Mouse (Mus musculus): ENCODE results near the gene Kif26b. TPM values are rescaled to one million over a fixed set of nuclear protein-coding genes. Genes with fewer than 3 reads are reported as not detected.

Gene Kif26b
- polyA plus RNA-seq, 1 experiment from 2014 or later = 0.44 TPM

DNA sequence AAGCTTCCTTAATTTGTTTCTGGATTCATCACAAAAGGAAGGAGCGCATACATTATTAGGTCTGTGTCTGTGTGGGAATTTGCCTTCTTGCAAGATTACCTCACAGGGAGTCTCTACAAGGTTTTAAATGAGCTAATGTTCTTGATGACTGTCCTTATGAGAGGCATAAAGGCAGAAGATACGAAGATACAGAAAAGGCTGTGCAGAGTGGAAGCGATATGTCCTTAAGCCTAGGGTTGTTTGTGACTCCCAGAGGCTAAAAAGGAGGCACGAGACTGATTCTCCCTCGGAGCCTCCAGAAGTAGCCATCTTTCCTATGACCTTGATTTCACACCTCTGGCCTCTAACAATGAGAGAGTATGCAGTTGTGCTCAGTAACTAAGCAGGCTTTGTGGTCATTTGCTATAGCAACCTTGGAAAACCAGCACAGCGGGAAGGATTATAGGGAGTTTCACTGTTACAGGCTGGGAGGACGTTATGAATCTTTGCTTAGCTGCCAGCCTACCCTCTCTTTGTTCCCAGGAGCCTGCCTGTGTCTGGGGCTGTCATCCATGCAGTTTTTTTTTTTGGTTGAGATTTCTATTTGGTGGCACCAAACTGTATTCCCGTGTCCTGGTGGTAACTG is 80.3 kb downstream of the Kif26b start:
- Histone ChIP-seq H3K4me1 (ENCODE audit: insufficient read depth, low read depth, low read length) (no peaks in the 10 kb centered on the region), H3K9ac (replicated peaks; ENCODE audit: low read depth) (no peak overlapping the region), H3K36me3 (ENCODE audit: insufficient read depth, low read length) (no peaks in the 10 kb centered on the region), H3K27ac (ENCODE audit: low read length) (no peak overlapping the region), H3K27me3 (replicated peaks; ENCODE audit: insufficient read depth, low read length) (no peaks in the 10 kb centered on the region), H3K9me3 (ENCODE audit: low read length) (no peaks in the 10 kb centered on the region), H3K4me3 (ENCODE audit: low read depth, low read length) (no peak overlapping the region), H3K4me2 (replicated peaks; ENCODE audit: low read depth, low read length) (no peak overlapping the region)
- 77% methylated on average over 8 of the region's 8 CpGs for WGBS
- DNase-seq (ENCODE audit: low spot score) (no peak), ATAC-seq (no peak)
- TF ChIP-seq CTCF (IDR thresholded peaks at IDR 0.05) (no peak), EP300 (IDR thresholded peaks at IDR 0.05) (no peak)

- H3K4me1 ChIP-seq (ENCODE audit: insufficient read depth, low read depth, low read length) = no peaks in the 10 kb centered on the region
- DNase-seq (ENCODE audit: low spot score) = no peak
- 80% methylated on average over 15 of the region's 15 CpGs for WGBS
- no peak overlapping the region for H3K27ac ChIP-seq (ENCODE audit: low read length)
- ATAC-seq = no peak
- no peak overlapping the region for H3K4me3 ChIP-seq (ENCODE audit: low read depth, low read length)
- TF ChIP-seq EP300 (IDR thresholded peaks at IDR 0.05) (no peak), CTCF (IDR thresholded peaks at IDR 0.05) (no peak)
- no peak overlapping the region for H3K4me2 ChIP-seq (replicated peaks; ENCODE audit: low read depth, low read length)
- H3K9ac ChIP-seq (replicated peaks; ENCODE audit: low read depth) = no peak overlapping the region
- H3K9me3 ChIP-seq (ENCODE audit: low read length) = no peaks in the 10 kb centered on the region
- H3K36me3 ChIP-seq (ENCODE audit: insufficient read depth, low read length) = no peaks in the 10 kb centered on the region
- H3K27me3 ChIP-seq (replicated peaks; ENCODE audit: insufficient read depth, low read length) = no peaks in the 10 kb centered on the region
Measured at GRCm38 (mm10) chr1:178611512-178611911, 82.6 kb downstream of the Kif26b start.

- 76% methylated on average over 2 of the region's 2 CpGs for whole genome bisulfite sequencing
- TF ChIP-seq EP300 (IDR thresholded peaks at IDR 0.05) = no peak
- TF ChIP-seq CTCF (IDR thresholded peaks at IDR 0.05) = no peak
- no peak overlapping the region for H3K27ac ChIP-seq (ENCODE audit: low read length)
- H3K9me3 ChIP-seq (ENCODE audit: low read length) = no peaks in the 10 kb centered on the region
- H3K36me3 ChIP-seq (ENCODE audit: insufficient read depth, low read length) = no peaks in the 10 kb centered on the region
- no peaks in the 10 kb centered on the region for H3K4me1 ChIP-seq (ENCODE audit: insufficient read depth, low read depth, low read length)
- no peak for DNase-seq (ENCODE audit: low spot score)
- H3K9ac ChIP-seq (replicated peaks; ENCODE audit: low read depth) = no peak overlapping the region
- no peak overlapping the region for H3K4me3 ChIP-seq (ENCODE audit: low read depth, low read length)
- no peak overlapping the region for H3K4me2 ChIP-seq (replicated peaks; ENCODE audit: low read depth, low read length)
- no peak for ATAC-seq
- H3K27me3 ChIP-seq (replicated peaks; ENCODE audit: insufficient read depth, low read length) = no peaks in the 10 kb centered on the region
Measured at GRCm38 (mm10) chr1:178621301-178621700, 92.4 kb downstream of the Kif26b start.

DNA sequence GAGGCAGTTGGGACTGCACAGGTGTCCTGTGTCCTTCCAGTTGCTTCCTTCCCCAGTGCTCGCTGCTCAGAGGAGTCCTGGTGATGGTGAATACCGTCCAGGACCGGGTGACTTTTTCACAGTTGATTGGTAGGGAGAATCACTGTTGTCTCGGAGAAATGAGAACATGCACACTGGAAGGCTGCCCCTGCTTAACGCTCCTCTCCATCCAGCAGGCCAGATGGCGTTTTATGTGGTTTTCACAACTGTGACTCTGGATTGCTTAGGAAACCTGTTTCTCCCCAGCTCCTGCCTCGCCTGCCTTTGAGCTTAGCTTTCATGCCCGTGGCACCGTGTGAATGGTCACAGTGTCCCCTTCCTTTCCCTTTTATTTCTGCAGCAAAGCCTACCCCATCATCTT is 95.0 kb downstream of the Kif26b start:
- Histone ChIP-seq H3K4me1 (ENCODE audit: insufficient read depth, low read depth, low read length) (no peaks in the 10 kb centered on the region), H3K9ac (replicated peaks; ENCODE audit: low read depth) (no peak overlapping the region)
- 76% methylated on average over 9 of the region's 9 CpGs for WGBS

DNA sequence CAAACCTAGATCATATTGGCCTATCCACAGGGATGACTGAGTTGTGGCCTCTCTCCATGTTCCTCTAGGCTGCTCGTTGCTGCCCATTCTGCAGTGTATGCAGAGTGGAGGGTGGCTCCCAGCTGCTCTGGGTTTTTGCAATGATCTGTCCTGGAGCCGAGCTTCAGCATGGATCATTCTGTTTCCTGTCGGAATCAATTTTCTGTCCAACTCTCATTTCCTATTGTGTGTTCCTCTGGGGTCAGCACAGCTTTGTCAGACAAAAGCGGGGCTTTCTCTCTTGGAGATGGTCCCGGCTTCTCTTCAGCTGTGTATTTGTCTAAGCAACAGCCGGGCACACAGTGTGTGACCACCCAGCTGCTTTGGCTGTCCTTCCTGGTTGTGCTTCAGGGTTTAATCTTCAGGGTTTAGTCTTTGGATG is 98.0 kb downstream of the Kif26b start:
- 24% methylated on average over 6 of the region's 6 CpGs for WGBS

More for the DNA sequence above, 95.0 kb downstream of the Kif26b start:
- Histone ChIP-seq H3K27me3 (replicated peaks; ENCODE audit: insufficient read depth, low read length) (no peaks in the 10 kb centered on the region), H3K9me3 (ENCODE audit: low read length) (no peaks in the 10 kb centered on the region), H3K4me2 (replicated peaks; ENCODE audit: low read depth, low read length) (no peak overlapping the region), H3K36me3 (ENCODE audit: insufficient read depth, low read length) (no peaks in the 10 kb centered on the region), H3K4me3 (ENCODE audit: low read depth, low read length) (no peak overlapping the region), H3K27ac (ENCODE audit: low read length) (no peak overlapping the region)
- TF ChIP-seq CTCF (IDR thresholded peaks at IDR 0.05) = no peak
- no peak for TF ChIP-seq EP300 (IDR thresholded peaks at IDR 0.05)
- DNase-seq (ENCODE audit: low spot score) = no peak
- no peak for ATAC-seq

DNA sequence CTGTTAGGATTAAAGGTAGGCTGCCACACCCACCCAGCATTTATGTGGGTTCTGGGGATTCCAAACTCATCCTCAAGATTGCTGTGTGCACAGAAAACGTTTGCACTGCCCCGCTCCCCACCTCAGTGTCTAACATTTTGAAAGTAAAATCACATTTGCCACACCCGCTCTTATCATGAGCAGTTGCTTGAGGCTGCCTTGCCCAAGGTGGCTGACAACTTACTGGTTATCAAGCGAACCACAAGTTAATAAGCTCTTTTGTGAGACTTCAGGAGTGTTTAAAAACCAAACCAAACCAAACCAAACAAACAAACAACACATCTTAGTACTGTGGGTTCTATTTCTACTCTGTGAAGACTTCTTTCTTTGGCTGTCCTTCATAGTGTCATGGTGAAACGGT is 101.1 kb downstream of the Kif26b start:
- no peaks in the 10 kb centered on the region for H3K9me3 ChIP-seq (ENCODE audit: low read length)
- no peak for ATAC-seq
- no peak overlapping the region for H3K4me3 ChIP-seq (ENCODE audit: low read depth, low read length)
- WGBS = 73% methylated on average over 5 of the region's 5 CpGs
- no peak overlapping the region for H3K9ac ChIP-seq (replicated peaks; ENCODE audit: low read depth)
- no peaks in the 10 kb centered on the region for H3K36me3 ChIP-seq (ENCODE audit: insufficient read depth, low read length)
- no peak overlapping the region for H3K27ac ChIP-seq (ENCODE audit: low read length)
- no peak for TF ChIP-seq EP300 (IDR thresholded peaks at IDR 0.05)
- TF ChIP-seq CTCF (IDR thresholded peaks at IDR 0.05) = no peak
- H3K4me1 ChIP-seq (ENCODE audit: insufficient read depth, low read depth, low read length) = no peaks in the 10 kb centered on the region
- no peak overlapping the region for H3K4me2 ChIP-seq (replicated peaks; ENCODE audit: low read depth, low read length)
- H3K27me3 ChIP-seq (replicated peaks; ENCODE audit: insufficient read depth, low read length) = no peaks in the 10 kb centered on the region
- no peak for DNase-seq (ENCODE audit: low spot score)

More for the DNA sequence above, 98.0 kb downstream of the Kif26b start:
- H3K27me3 ChIP-seq (replicated peaks; ENCODE audit: insufficient read depth, low read length) = no peaks in the 10 kb centered on the region
- ATAC-seq = peak; percentile 46
- H3K27ac ChIP-seq (ENCODE audit: low read length) = no peak overlapping the region
- no peak for TF ChIP-seq CTCF (IDR thresholded peaks at IDR 0.05)
- no peak for TF ChIP-seq EP300 (IDR thresholded peaks at IDR 0.05)
- no peaks in the 10 kb centered on the region for H3K36me3 ChIP-seq (ENCODE audit: insufficient read depth, low read length)
- H3K4me3 ChIP-seq (ENCODE audit: low read depth, low read length) = no peak overlapping the region
- H3K9ac ChIP-seq (replicated peaks; ENCODE audit: low read depth) = no peak overlapping the region
- peak; percentile 15 for DNase-seq (ENCODE audit: low spot score)
- H3K4me2 ChIP-seq (replicated peaks; ENCODE audit: low read depth, low read length) = no peak overlapping the region
- no peaks in the 10 kb centered on the region for H3K9me3 ChIP-seq (ENCODE audit: low read length)
- no peaks in the 10 kb centered on the region for H3K4me1 ChIP-seq (ENCODE audit: insufficient read depth, low read depth, low read length)
